Mouse (Mus musculus) heart, adult 2 months (tissue): Measurements from ENCODE around the gene Trmt2a. TPM values are rescaled to one million over a fixed set of nuclear protein-coding genes. Genes with fewer than 3 reads are reported as not detected.
A peak's percentile ranks its signal among the peaks of the same experiment; 100 is the strongest.

Experiments used
- DNase-seq, 2 experiments: peaks; one replicate each; pipeline ENCODE4 v3.0.0; 2021
- H3K27ac ChIP-seq: fragments of 200-600 bp; 2 replicates; pipeline ENCODE4 v1.8.1; 2022
- H3K27me3 ChIP-seq: fragments of 200-500 bp; 2 replicates; pipeline ENCODE4 v1.6.1; 2012; ENCODE audit warnings: mild to moderate bottlenecking, low read length, inconsistent platforms, mixed read lengths; ENCODE audit not compliant: control insufficient read depth, insufficient read depth
- H3K36me3 ChIP-seq: fragments of 200-500 bp; 2 replicates; pipeline ENCODE4 v1.6.1; 2012; ENCODE audit warnings: low read length, inconsistent platforms; ENCODE audit not compliant: control insufficient read depth, insufficient read depth
- H3K4me1 ChIP-seq: fragments of 200-500 bp; 2 replicates; pipeline ENCODE4 v1.6.1; 2011; ENCODE audit warnings: low read length; ENCODE audit not compliant: control insufficient read depth, insufficient read depth
- H3K4me3 ChIP-seq: fragments of 200-600 bp; 2 replicates; pipeline ENCODE4 v1.8.1; 2022
- H3K79me2 ChIP-seq: fragments of 200-500 bp; replicated peaks from 2 replicates; pipeline ENCODE4 v1.6.1; 2012; ENCODE audit warnings: mild to moderate bottlenecking, inconsistent platforms, low read length, moderate library complexity, mixed read lengths; ENCODE audit not compliant: control insufficient read depth, insufficient read depth
- H3K9ac ChIP-seq: fragments of 200-500 bp; 2 replicates; pipeline ENCODE4 v1.6.1; 2012; ENCODE audit warnings: low read depth, mild to moderate bottlenecking, control low read depth, inconsistent platforms, low read length, mixed read lengths
- CTCF ChIP-seq: fragments of 200-600 bp; IDR thresholded peaks from 2 replicates; pipeline ENCODE4 v1.8.1; 2022; ENCODE audit warnings: antibody characterized with exemption, mild to moderate bottlenecking, moderate library complexity
- EP300 ChIP-seq: fragments of 200-500 bp; IDR thresholded peaks from 2 replicates; pipeline ENCODE4 v1.6.1; 2011; ENCODE audit warnings: low read depth, low read length, control low read depth; ENCODE audit not compliant: insufficient read depth
- POLR2A ChIP-seq: fragments of 200-500 bp; IDR thresholded peaks from 2 replicates; pipeline ENCODE4 v1.6.1; 2011; ENCODE audit warnings: mild to moderate bottlenecking, low read depth, low read length, control low read depth; ENCODE audit not compliant: insufficient read depth
- WGBS: fragments of 180-500 bp; shearing (Covaris S2); methylation state at CpG from one replicate; pipeline ENCODE4 v1.1.7; 2018; 5-methylcytosine and 5-hydroxymethylcytosine counted together
- intact Hi-C: fragments of 180-260 bp; cut with DNase I; formaldehyde crosslinking; loops from one replicate; pipeline ENCODE4 v1.15.1; 2025
- polyA plus RNA-seq: library from polyadenylated mRNA; depleted of rRNA; stranded (reverse); fragments of >200 nt; gene quantifications from 2 replicates; pipeline ENCODE4 v1.2.3, GENCODE M21; 2012
- total RNA-seq, 2 experiments: library from RNA; stranded (reverse); gene quantifications; 2 replicates each; pipeline ENCODE4 v1.2.3; 2021

The Trmt2a gene
- total and polyA plus RNA-seq, 3 experiments = 19.6 to 26.8 (median 19.8) TPM

DNA sequence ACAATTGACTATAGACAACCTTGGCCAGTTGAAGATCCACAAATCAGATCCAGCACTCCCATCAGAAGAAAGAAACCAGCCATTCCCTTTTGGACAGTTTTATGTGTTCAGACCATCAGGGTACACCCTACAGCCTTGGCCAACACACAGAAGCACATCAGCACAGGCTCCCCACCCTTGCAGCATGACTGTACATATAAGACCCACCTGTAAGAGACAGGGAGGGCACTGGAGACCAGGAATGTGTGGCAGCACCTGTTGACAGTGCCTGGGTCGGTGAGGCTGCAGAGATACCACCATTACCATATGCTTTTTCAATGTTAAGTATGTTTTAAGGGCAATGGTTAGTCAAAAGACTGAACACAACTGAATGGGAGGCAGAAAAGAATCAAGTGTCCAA lies 5.4 kb downstream of the Trmt2a start:
- peaks cover 5% of the 10 kb centered on the region for H3K4me1 ChIP-seq
- peaks cover 5% of the 10 kb centered on the region; the same call in 1 of the 2 replicates for H3K36me3 ChIP-seq
- H3K27ac ChIP-seq = no peak overlapping the region
- TF ChIP-seq CTCF = no peak
- TF ChIP-seq POLR2A = no peak
- no peak for TF ChIP-seq EP300
- intact Hi-C loops = no loop called here
- peaks cover 3% of the 10 kb centered on the region; the same call in 1 of the 2 replicates for H3K79me2 ChIP-seq
- no peak overlapping the region for H3K9ac ChIP-seq
- H3K4me3 ChIP-seq = no peak overlapping the region
- DNase-seq = no peak
- 71% methylated on average over 1 of the region's 1 CpGs for WGBS
- H3K27me3 ChIP-seq = no peaks in the 10 kb centered on the region

DNA sequence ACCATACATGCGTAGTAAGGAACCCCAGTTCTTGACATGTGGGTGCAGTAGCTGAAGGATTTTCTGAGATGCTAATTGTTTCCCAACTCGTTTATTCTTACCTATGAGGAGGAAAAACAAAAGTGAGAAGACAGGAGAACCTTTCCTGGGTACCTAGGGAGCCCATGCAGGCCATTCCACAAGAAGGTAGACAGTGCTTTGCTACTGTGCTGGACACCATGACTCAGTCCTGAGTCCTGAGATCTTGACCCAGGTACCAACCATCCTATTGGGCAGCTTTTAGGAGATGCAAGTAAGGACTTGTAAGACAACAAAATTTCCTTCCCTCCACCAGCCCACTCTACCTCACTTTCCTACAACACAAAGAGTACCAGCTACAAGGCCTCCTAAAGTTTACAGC lies 9.7 kb downstream of the Trmt2a start, which contains the start of gene Gm49776:
TSS of gene Gm49776 (minus strand) at position 101 of the 400 bp plus-strand sequence.
- 87% methylated on average over 2 of the region's 2 CpGs for WGBS
- H3K79me2 ChIP-seq = no peaks in the 10 kb centered on the region
- H3K36me3 ChIP-seq = peaks cover 4% of the 10 kb centered on the region
- no peaks in the 10 kb centered on the region for H3K4me1 ChIP-seq
- TF ChIP-seq CTCF (no peak), POLR2A (no peak)
- H3K4me3 ChIP-seq = no peak within 1 kb of the TSS
- no peak within 1 kb of the TSS for H3K27ac ChIP-seq
- no peak within 1 kb of the TSS for H3K9ac ChIP-seq
- no peak for DNase-seq
- no peaks in the 10 kb centered on the region for H3K27me3 ChIP-seq
- intact Hi-C loops = no loop called here

DNA sequence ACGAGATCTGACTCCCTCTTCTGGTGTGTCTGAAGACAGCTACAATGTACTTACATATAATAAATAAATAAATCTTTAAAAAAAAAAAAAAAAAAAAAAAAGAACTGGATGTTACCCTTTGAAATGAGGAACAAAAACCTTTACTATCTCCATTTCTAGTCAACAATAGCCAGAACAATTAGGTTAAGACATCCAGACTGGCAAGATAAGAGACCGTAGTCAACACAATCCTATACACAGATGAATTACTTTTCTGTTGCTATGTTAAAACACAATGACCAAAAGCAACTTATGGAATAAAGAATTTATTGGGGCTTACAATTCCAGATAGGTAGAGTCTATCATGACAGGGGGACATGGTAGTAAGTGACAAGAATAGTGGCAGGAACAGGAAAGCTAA lies 16.5 kb downstream of the Trmt2a start:
- intact Hi-C loops = no loop called here
- Histone ChIP-seq H3K79me2 (no peaks in the 10 kb centered on the region), H3K4me3 (no peak overlapping the region), H3K27ac (no peak overlapping the region), H3K27me3 (no peaks in the 10 kb centered on the region), H3K36me3 (peaks cover 2% of the 10 kb centered on the region; the same call in 1 of the 2 replicates), H3K4me1 (no peaks in the 10 kb centered on the region), H3K9ac (no peak overlapping the region)
- WGBS = 77% methylated on average over 2 of the region's 2 CpGs
- DNase-seq = no peak
- TF ChIP-seq EP300 (no peak), CTCF (no peak), POLR2A (no peak)

DNA sequence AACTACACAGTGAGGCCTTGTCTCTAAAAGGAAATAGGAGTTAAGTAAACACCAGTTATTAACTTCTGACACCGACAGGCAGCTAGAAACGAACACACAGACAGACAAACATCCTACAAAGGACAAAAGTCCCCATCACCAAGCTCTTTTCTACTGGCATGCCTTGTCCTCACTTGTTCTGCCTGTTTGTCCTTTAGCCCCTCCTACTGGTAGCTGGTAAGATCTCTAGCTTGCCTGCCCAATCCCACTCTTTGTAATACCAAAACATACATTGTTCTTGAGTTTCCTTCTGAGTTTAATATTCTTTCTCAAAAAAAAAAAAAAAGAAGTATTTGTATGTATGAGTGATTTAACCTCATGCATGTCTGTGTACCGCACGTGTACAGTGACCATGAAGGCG lies 19.7 kb downstream of the Trmt2a start:
- Histone ChIP-seq H3K36me3 (peaks cover 2% of the 10 kb centered on the region; the same call in 1 of the 2 replicates), H3K4me3 (no peak overlapping the region), H3K4me1 (no peaks in the 10 kb centered on the region), H3K9ac (no peak overlapping the region), H3K27me3 (no peaks in the 10 kb centered on the region), H3K79me2 (no peaks in the 10 kb centered on the region), H3K27ac (no peak overlapping the region)
- DNase-seq = no peak
- WGBS = 82% methylated on average over 5 of the region's 5 CpGs
- TF ChIP-seq POLR2A = no peak
- TF ChIP-seq EP300 = no peak
- TF ChIP-seq CTCF = peak; percentile 60
- intact Hi-C loops = no loop called here

DNA sequence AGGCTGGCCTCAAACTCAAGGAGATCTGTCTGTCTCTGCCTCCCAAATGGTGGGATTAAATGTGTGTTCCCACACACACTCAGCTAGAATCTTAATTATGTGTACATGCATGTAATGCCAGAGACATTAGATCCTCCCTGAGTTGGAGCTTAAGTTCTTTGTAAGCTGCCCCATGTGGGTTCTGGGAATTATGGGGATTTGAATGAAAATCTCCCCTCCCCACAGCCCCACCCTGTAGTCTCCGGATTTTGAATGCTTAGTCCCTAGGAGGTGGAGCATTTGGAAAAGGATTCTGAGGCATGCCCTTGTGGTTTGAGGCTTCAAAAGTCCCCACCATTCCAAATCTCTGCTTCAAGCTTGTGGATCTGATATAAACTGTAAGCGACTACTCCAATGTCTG lies 26.7 kb downstream of the Trmt2a start:
- H3K27ac ChIP-seq = no peak overlapping the region
- intact Hi-C loops = no loop called here
- H3K4me1 ChIP-seq = no peaks in the 10 kb centered on the region
- no peaks in the 10 kb centered on the region for H3K27me3 ChIP-seq
- no peak overlapping the region for H3K4me3 ChIP-seq
- no peak overlapping the region for H3K9ac ChIP-seq
- H3K36me3 ChIP-seq = no peaks in the 10 kb centered on the region; the same call in 1 of the 2 replicates
- H3K79me2 ChIP-seq = no peaks in the 10 kb centered on the region
- no peak for DNase-seq
- WGBS = 79% methylated on average over 2 of the region's 2 CpGs
- no peak for TF ChIP-seq EP300
- TF ChIP-seq CTCF = no peak
- TF ChIP-seq POLR2A = no peak

DNA sequence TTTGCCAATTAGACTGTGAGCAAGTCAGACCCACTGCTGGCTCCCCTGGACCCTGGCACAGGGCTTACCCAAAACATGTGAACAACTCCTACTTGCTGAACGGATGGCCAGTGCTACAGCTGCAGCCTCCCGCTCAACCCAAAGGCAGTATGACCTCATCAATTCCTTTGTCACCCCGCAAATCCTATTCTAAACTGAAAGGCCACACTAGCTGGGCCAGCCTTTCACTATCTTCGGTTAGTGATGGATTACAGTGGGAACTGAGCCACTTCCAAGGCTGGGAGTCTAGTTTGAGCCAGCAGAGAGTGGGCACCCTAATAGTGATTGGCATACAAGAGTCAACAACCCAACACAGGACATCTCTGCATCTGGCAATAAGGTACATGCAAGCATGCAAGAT lies 39.7 kb downstream of the Trmt2a start:
- 2% methylated on average over 4 of the region's 4 CpGs for WGBS
- Histone ChIP-seq H3K4me3 (peak overlapping the region; percentile 83), H3K27ac (peak overlapping the region; percentile 94), H3K4me1 (peaks cover 9% of the 10 kb centered on the region), H3K9ac (peak overlapping the region; percentile 91), H3K36me3 (peaks cover 5% of the 10 kb centered on the region), H3K79me2 (peaks cover 8% of the 10 kb centered on the region), H3K27me3 (no peaks in the 10 kb centered on the region)
- DNase-seq = no peak
- TF ChIP-seq POLR2A = no peak
- no peak for TF ChIP-seq CTCF
- TF ChIP-seq EP300 = no peak
- intact Hi-C loops = loop anchor here (2.0 kb wide), 1 partner anchor 39 kb away; the partner anchor contains the start of genes Ranbp1 and Trmt2a
